Mouse (Mus musculus) bone marrow, adult 2 months (tissue): ENCODE results near the gene Use1.

Experiments
- CTCF ChIP-seq: fragments of 200-500 bp; IDR thresholded peaks from 2 replicates; pipeline ENCODE4 v1.5.1; 2011; ENCODE audit warnings: low read length, control low read depth; ENCODE audit not compliant: control insufficient read depth, insufficient read depth
- POLR2A ChIP-seq: fragments of 200-500 bp; IDR thresholded peaks from 2 replicates; pipeline ENCODE4 v1.6.1; 2011; ENCODE audit warnings: low read depth, mild to moderate bottlenecking, control low read depth, low read length, borderline replicate concordance; ENCODE audit not compliant: control insufficient read depth

DNA sequence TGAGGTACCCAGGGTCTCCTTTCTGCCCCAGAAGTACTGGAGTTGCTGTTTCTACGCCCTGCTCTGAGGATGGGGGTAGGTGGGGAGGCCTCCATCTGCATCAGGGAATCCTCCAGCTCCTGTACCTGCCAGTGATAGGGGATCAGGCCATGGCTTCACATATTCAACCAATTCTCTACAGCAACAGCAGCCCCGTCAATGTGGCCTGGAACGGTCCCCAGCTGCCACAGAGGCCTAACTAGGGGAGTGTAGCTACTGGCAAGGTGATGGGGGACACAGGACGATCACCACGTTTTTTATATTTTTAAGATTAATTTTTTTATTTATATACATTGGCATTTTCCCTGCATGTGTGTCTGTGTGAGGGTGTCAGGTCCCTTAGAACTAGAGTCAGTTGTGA, 25.7 kb downstream of the Use1 start:
- TF ChIP-seq POLR2A (no peak), CTCF (no peak)
